Mouse (Mus musculus) heart, postnatal 36 days (tissue): Measurements from ENCODE around the gene Nbea. TPM values are rescaled to one million over a fixed set of nuclear protein-coding genes. Genes with fewer than 3 reads are reported as not detected.

Source experiments
- DNase-seq, 2 experiments: peaks; one replicate each; pipeline ENCODE4 v3.0.0; 2021 to 2022
- intact Hi-C: fragments of 180-260 bp; cut with DNase I; formaldehyde crosslinking; loops from one replicate; pipeline ENCODE4 v1.15.1; 2025
- total RNA-seq, 2 experiments: library from RNA; stranded (reverse); gene quantifications; 2 replicates each; pipeline ENCODE4 v1.2.3; 2021

Nbea gene
- total RNA-seq, 2 experiments from 2014 or later: 14.3 to 14.7 TPM

GRCm38 (mm10) chr3:55785981-55786725 is 397.3 kb downstream of the Nbea start:
- no peak for DNase-seq
- intact Hi-C loops: no loop called here

DNA sequence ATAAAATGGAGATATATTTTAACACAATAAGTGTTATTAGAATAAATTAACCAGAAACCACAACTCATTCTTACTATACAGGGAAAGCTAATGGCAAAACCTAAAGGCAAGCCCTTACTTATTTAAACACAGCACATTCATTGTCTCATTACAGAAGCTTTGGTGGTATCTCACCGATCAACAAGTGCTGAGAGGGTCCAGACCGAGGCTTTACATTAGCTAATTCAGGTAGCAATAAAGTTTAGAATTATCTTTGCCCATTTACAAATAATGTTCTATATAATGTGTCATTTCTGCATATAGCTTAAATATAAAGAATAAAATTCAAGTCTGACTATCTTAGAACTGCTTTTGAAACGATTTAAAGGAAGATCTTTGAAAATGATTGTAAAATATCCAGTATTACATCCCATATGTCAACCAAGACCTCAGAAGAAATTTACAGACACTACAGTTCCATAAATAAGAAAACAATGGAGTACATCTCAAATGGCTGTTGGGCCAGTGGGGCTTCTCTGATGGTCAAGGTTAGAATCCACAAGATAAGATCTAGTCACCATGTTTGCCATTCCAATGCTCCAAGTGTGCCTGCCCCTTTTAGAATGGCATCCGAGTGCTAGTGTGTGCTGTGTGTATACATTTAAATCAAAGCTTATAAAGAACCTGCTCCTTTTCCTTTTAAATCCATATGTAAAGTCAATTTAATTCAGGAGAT is 398.1 kb downstream of the Nbea start:
- intact Hi-C loops: no loop called here
- DNase-seq: no peak

DNA sequence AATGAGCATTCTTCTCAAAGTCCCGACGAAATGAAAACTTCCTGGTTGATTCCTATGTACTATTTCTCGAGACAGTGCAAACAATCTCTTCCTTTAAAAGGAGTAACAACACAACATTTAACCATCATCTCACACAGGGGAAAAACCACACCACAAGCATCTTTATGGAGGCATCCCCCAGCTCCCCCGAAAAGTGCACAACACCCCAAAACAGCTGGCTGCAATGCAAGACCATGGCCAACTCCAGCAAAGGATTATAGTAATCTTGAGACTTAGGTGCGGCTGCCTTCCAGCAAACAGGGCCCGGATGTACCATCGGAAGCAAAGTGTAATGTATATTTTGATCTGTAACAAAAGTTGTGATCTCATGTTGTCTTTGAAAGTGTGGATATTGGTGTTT is 399.4 kb downstream of the Nbea start:
- no peak for DNase-seq
- intact Hi-C loops: no loop called here

- intact Hi-C loops: no loop called here
- DNase-seq: peak; percentile 14 to 22
These were observed 400.1 kb downstream of the Nbea start for GRCm38 (mm10) chr3:55783171-55784081.

GRCm38 (mm10) chr3:55782771-55783170 is 400.7 kb downstream of the Nbea start:
- DNase-seq: peak in 1 of 2 experiments; percentile 15
- intact Hi-C loops: no loop called here

GRCm38 (mm10) chr3:55782056-55782687 is 401.3 kb downstream of the Nbea start, which contains the start of gene Mab21l1:
Gene Mab21l1 (plus strand): TSS chr3:55782510.
- intact Hi-C loops: no loop called here
- DNase-seq: peak in 1 of 2 experiments; percentile 18

- intact Hi-C loops: no loop called here
- DNase-seq: no peak
These were observed 402.0 kb downstream of the Nbea start for GRCm38 (mm10) chr3:55781429-55782055.

DNA sequence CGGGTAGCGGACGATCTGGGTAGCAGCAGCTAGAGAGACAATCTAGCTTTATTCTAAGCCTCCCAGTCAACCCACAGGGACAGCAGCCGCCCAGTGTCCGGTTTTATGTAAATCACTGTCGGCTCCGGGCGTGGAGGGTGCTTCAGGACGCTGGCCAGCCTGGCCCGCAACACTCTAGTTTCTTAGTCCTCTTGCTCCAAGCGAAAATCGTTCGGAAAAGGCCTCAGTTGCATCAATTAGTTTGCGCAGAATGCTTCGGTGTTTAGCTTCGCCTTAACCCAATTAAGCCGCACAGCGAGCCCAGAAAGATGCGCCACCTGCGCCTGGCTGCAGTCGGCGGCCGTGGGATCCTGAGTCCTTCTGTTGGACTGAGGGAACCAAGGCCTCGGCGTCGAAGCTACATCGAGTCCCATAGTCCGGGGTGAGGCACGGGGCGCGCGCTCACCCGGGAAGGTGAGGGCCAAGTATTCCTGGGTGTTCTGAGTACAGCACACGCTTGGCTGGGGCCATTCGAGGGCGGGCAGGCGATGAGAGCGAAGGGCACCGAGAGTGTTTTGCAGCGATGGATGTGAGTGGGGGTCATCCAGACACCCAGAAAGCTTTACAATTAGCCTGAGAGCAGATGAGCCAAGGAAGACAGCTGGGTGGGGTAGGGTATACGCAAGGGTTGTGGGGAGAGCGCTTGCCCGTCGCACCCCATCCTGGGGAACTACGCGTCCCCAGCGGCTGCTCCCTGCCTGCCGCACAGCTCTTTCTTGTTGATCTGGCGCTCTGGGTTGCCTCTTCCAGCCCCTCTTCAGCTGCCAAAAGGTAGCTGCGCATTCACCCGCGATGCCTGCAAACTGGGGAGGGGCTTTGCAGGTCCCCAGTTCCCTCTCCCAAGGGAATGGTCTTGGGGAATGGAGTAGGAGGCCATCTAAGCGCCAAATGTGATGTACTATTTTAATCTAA is 403.1 kb downstream of the Nbea start:
- intact Hi-C loops: no loop called here
- DNase-seq: no peak

- intact Hi-C loops: no loop called here
- DNase-seq: no peak
These were observed 404.5 kb downstream of the Nbea start for GRCm38 (mm10) chr3:55778764-55779730.

- no peak for DNase-seq
- intact Hi-C loops: no loop called here
These were observed 406.0 kb downstream of the Nbea start for GRCm38 (mm10) chr3:55777501-55777900.

GRCm38 (mm10) chr3:55775753-55776152 is 407.7 kb downstream of the Nbea start:
- DNase-seq: no peak
- intact Hi-C loops: no loop called here

- no peak for DNase-seq
- intact Hi-C loops: no loop called here
These were observed 408.3 kb downstream of the Nbea start for GRCm38 (mm10) chr3:55775245-55775644.

DNA sequence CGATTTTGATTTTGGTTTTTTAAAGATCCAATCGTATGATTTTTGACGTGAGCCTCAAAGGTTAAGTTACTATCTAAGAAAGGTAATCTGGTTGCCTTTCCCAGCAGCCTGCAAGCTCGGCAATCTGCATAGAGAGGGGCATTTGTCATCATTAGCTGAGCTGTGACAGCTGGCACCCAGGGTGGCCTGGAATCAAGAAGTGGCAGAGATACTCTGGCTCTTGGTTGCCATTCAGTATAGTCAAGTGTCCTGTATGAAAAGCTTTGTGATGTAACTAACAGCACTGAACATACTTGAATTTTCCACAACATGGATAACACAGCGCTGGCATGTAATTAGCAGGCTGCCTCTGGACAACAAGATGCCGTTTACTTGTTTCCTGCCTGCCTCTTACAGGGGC is 409.3 kb downstream of the Nbea start:
- no peak for DNase-seq
- intact Hi-C loops: no loop called here

GRCm38 (mm10) chr3:55769308-55769707 is 414.2 kb downstream of the Nbea start:
- no peak for DNase-seq
- intact Hi-C loops: no loop called here

DNA sequence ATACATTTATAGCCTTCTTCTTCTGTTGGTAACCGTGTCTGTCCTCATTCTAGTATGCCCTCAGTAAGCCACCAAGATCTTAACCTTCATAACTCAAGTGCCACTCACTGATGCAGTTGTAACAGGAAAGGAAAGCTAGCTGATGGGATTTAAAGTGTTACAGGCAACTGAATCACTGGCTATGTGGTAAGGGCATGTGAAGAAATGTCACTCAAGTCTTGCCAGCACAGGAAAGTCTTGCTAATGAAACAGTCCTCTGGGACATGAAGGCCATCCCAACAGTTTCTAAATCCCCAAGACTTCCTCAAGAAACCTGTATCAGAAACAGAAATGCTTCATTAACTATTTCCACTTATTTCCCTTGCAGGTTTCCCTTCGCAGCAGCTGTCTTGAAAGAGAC is 414.8 kb downstream of the Nbea start:
- no peak for DNase-seq
- intact Hi-C loops: no loop called here

GRCm38 (mm10) chr3:55763591-55763990 is 419.9 kb downstream of the Nbea start:
- DNase-seq: no peak

GRCm38 (mm10) chr3:55758297-55758696 is 425.2 kb downstream of the Nbea start:
- no peak for DNase-seq
- intact Hi-C loops: no loop called here

More at GRCm38 (mm10) chr3:55763591-55763990, 419.9 kb downstream of the Nbea start:
- intact Hi-C loops: no loop called here
